Mouse (Mus musculus): ENCODE results near the gene Lrrc17. TPM values are rescaled to one million over a fixed set of nuclear protein-coding genes. Genes with fewer than 3 reads are reported as not detected.

Lrrc17 gene
- polyA plus RNA-seq (2012; rRNA removed; ENCODE audit: low replicate concordance), result 0.57 and 0.62 TPM in 2 replicates

GRCm38 (mm10) chr5:21543409-21544201 is at the start of gene Lrrc17:
TSS of gene Lrrc17 (plus strand) at chr5:21543559.

Other genes starting within 250 kb of the Lrrc17 start
- 10.3 and 13.9 TPM in 2 replicates for gene Fgl2, start 170.9 kb upstream of the Lrrc17 start, polyA plus RNA-seq (2012; rRNA removed; ENCODE audit: low replicate concordance)
- gene Ccdc146, start 118.9 kb upstream of the Lrrc17 start, polyA plus RNA-seq (2012; rRNA removed; ENCODE audit: low replicate concordance), result 0.32 TPM in 1 of 2 replicates, not detected in the other
- gene Fam185a, start 118.6 kb upstream of the Lrrc17 start, polyA plus RNA-seq (2012; rRNA removed; ENCODE audit: low replicate concordance), result 2.0 and 2.2 TPM in 2 replicates
- 0.05 TPM in 1 of 2 replicates, not detected in the other for gene Fbxl13, start 102.1 kb downstream of the Lrrc17 start, polyA plus RNA-seq (2012; rRNA removed; ENCODE audit: low replicate concordance)
- 83.4 and 197 TPM in 2 replicates for gene Armc10, start 102.3 kb downstream of the Lrrc17 start, polyA plus RNA-seq (2012; rRNA removed; ENCODE audit: low replicate concordance)
- 0.69 and 2.1 TPM in 2 replicates for gene Napepld, start 157.8 kb downstream of the Lrrc17 start, polyA plus RNA-seq (2012; rRNA removed; ENCODE audit: low replicate concordance)
- gene Pmpcb, start 193.6 kb downstream of the Lrrc17 start, polyA plus RNA-seq (2012; rRNA removed; ENCODE audit: low replicate concordance), result 9.3 and 11.6 TPM in 2 replicates
- gene Dnajc2, start 241.7 kb downstream of the Lrrc17 start, polyA plus RNA-seq (2012; rRNA removed; ENCODE audit: low replicate concordance), result 11.7 and 20.8 TPM in 2 replicates
- 5.0 and 5.6 TPM in 2 replicates for gene Psmc2, start 241.7 kb downstream of the Lrrc17 start, polyA plus RNA-seq (2012; rRNA removed; ENCODE audit: low replicate concordance)

Data from duodenum, adult 2 months (tissue).